Mouse (Mus musculus) cerebellum, postnatal 10 days (tissue): ENCODE data around the gene Myom1.
A peak's percentile ranks its signal among the peaks of the same experiment; 100 is the strongest.
"Not testable (repeated sequence)": the region's sequence is repeated elsewhere in the genome, so short reads cannot be mapped to it uniquely, and the experiment has no call there.

ENCODE experiments used
- DNase-seq, 2 experiments: peaks; one replicate each; pipeline ENCODE4 v3.0.0; 2021; ENCODE audit warnings: mixed read lengths in 2 of 2

Myom1 gene

DNA sequence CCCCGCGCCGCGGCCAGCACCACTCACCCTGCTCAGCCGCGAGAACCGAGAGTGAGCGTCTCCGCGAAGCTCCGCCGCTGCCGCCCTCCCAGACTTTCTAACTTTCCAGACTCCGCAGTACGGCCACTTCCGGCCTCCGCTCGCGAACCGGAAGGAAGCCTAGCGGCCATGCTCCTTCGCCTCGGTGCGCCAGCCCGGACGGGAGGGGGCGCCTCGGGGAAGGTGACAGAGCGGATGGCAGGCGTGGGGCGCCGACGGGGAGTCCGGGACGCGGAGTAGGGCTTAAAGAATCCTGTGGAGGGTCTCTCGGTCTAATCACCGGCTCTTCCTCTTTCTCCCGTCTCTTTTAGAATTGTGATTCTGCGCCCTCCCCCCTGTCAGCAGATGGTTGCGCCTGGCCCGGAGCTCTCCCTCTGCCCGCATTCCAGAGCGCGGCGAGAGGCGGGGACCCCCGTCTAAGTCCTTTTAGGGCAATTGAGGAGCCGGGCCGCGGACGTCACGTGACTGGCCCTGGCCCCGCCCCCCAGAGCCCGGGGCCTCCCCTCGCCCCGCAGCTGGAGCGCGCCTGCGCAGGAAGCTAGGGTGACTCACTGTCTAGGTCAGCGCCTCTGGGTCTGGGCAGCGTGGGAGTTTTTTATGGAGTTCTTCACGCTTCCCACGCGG lies at the start of gene Myom1:
Myom1 (plus strand) TSS at position 553 of the 663 bp plus-strand sequence.
- DNase-seq = peak; percentile 99

DNA sequence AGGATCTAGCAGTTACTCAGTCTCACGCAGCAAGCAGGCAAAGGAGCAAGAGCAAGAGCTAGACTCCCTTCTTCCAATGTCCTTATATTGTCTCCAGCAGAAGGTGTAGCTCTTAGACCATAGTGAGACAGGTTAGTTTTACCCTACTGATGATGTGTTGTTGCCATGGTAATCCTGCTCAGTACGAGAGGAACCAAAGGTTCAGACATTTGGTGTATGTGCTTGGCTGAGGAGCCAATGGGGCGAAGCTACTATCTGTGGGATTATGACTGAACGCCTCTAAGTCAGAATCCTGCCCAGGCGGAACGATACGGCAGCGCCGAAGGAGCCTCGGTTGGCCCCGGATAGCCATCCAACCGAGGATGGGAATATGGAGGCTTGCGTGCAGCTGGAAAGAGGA lies 38.9 kb upstream of the Myom1 start:
- DNase-seq = peak; percentile 76 to 80

DNA sequence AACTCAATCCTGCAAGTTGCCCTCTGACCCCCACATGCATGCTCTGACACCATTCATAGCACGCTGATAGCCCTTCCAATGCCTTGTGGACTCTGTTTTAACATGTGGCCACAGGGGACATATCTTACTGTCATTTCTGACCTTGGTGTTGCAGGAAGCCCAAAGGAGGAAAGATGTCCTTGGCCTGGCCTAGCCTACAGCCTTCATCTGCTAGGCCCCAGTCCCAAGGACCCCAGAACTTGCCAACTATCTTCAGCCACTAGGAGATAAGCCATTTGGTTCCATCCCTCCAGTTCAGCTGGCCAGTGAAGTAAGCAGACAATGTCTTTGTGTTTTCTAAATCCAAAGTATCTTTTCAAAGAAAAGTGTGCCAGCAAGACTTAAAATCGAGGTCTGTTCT lies 37.2 kb upstream of the Myom1 start:
- no peak for DNase-seq

DNA sequence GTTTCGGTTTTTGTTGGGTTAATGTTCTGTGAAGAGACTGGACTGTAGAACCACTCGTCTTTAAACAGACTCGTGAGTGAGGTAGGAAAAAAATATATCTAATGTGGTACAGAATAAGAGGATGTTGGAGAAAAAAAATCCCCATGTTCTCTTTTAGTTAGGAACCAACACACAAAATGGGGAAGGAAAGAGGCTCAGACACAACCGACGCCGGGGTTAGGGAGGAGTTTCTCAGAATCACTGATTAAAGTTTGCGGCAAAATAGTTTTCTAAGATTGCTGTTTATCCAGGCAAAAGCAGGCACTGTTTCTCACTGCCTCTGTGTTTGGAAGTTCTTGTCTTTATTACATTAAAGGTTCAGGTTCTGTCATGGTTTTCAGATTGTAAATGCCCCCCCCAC lies 36.3 kb upstream of the Myom1 start:
- DNase-seq = no peak

DNA sequence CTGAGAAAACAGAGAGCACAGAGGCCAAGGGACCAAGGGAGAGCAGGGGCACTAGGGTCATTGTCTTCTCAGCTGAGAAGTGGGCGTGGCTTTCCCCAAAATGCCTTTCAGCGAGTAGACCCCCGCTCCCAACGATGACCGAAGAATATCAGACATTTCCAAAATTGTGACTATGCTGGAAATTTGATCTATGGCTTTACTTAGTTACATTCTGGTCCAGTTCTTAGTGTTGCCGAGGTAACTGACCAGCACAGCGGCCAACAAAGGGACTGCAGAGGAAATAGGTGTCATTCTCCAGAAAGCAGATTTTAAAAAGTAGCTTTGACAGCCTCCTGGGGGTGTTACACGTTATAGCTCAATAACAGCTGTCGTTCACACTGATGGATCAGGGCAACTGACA lies 35.2 kb upstream of the Myom1 start:
- no peak for DNase-seq

DNA sequence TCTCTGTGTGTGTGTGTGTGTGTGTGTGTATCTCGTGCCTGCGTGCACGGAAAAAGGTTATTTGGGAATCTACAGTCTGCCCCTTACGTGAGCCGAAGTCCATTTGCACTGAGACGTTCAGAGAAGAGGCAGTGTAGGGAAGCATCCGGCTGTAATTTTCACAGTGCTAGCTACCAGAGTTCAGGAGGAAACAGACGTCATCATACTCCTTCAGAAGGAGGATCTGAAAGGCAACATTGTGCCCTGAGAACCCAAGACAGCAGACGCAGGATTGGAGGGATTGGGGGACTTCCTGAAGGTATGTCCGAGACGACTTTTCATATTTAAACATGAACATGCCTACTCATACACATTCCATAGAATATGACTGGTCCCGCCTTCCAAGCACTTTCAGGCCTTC lies 34.8 kb upstream of the Myom1 start:
- DNase-seq = no peak

DNA sequence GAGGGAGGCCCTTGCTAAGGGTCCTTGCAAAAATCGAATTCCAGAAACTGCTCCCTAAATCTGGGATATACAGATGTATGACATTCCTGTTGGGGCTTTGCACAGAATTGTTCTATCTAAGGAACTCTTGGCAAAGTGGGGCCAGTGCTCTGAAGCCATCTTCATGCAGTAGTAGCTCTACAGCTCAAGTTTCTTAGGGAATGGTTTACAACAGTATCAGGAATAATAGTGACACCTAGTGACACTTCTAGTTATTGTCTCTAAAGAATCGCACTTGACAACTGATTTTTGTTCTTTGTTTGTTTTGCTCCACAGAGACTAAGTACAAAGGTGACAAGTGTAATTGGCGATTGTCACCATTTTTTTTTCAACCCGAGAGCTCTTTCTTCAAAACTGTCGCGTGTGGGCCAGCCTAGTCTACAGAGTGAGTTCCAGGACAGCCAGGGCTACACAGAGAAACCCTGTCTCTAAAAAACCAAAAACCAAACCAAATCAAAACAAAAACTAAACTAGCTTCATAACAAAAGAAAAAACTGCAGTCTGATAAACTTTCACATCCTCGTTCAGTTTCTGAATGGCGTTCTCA lies 33.7 kb upstream of the Myom1 start:
- peak; percentile 23 to 63 for DNase-seq

DNA sequence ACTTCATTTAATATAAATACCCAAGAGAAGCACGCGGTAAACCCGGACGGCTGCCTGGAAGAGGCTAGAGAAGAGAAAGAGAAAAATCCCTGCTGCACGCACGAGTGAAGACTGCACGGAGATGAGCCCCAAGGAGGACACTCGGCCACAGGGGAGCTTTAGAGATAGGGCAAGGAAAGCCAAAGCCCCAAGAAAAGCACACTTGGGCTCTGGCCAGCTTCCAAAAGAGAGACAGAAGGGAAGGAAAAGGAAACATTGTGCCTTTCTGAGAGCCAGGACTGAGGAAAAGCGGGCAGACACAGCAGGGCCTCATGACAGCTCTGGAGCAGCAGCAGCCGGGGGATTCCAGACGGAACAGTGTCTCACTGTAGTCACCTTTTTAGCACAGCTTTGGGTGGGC lies 31.2 kb upstream of the Myom1 start:
- DNase-seq = peak; percentile 38 to 50

DNA sequence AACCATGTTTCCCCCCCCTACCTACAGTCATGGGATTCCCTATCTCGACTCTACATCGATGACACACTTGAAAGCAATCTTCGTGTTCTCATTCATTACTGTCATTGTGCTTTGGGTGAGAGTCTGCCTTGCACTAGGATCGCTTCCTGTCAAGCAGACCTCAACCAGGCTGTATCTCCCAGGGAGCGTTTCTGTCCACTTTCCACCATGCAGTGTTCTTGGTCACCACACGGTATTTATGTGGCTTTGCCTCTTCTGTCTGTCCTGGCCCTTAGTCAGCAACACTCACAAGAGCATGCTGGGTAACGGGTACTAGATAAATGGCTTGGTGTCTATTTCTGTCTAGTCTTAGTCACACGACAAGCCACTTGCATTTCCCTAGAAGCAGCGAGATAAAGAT lies 29.0 kb upstream of the Myom1 start:
- DNase-seq = no peak

DNA sequence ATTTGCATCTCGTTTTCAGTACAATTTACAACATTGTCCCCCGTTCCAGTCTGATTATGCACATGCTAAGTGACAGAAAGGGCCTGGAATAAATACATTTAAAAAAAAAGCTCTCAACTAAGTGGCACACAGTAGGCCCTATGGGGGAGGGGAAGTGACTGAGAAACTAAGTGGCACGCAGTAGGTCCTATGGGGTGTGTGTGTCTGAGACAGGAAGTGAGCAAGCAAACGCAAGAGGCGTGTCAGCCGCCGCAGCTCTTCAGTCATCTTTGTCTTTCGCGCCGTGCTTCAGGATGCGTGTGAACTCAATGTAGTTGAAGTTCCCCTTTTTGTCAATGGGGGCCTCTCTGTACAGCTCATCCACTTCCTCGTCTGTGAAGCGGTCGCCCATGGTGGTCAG lies 28.4 kb upstream of the Myom1 start:
- DNase-seq = not testable (repeated sequence)

DNA sequence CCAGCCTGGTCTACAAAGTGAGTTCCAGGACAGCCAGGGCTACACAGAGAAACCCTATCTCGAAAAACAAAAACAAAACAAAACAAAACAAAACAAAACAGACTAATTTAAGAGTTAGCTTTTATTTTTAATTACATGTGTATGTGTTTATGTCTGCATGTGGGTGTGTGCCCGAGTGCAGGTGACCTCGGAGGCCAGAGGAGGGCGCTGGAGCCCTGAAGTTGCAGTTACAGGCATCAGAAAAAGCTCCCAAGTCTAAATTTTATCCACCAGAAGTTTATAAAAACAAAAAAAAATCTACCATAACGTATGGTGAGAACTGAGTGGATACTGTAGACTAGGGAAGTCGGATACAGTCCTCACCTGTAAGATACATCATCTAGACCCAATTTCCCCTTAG lies 24.6 kb upstream of the Myom1 start:
- no peak for DNase-seq

DNA sequence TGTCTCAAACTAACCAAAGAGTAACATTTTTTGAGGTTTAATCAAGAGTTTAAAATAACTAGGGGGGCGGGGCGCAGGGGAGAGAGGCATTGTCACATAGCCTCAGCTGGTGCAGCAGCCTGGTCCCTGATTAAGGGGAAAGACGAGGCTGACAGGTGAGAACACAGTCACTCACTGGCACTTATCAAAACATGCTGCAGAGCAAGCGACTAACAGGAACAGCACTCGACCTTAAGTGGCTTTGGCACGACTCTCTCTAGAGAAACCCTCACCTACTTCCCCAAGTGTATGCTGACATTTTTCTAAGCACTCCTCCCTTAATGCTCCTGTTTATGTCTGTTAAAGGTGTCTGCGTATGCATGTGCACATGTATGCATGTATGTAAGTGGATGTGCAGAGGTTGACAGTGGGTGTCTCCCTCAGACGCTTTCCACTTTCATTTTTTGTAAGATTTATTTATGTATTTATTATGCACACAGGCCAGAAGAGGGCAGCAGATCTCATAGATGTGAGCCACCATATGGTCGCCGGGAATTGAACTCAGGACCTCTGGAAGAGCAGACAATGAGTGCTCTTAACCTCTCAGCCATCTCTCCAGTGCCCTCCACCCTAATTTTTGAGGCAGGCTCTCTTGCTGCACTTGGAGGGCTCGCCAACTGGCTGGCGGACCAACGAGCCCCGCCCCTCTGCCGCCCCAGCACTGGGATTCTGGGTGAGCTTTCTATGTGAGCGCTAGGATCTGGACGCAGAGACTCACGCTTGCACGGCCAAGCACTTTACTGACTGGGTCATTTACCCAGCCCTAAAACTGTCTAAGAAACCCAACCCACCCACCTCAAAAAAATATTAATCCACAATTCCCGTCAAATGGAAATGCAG lies 22.8 kb upstream of the Myom1 start:
- DNase-seq = no peak

DNA sequence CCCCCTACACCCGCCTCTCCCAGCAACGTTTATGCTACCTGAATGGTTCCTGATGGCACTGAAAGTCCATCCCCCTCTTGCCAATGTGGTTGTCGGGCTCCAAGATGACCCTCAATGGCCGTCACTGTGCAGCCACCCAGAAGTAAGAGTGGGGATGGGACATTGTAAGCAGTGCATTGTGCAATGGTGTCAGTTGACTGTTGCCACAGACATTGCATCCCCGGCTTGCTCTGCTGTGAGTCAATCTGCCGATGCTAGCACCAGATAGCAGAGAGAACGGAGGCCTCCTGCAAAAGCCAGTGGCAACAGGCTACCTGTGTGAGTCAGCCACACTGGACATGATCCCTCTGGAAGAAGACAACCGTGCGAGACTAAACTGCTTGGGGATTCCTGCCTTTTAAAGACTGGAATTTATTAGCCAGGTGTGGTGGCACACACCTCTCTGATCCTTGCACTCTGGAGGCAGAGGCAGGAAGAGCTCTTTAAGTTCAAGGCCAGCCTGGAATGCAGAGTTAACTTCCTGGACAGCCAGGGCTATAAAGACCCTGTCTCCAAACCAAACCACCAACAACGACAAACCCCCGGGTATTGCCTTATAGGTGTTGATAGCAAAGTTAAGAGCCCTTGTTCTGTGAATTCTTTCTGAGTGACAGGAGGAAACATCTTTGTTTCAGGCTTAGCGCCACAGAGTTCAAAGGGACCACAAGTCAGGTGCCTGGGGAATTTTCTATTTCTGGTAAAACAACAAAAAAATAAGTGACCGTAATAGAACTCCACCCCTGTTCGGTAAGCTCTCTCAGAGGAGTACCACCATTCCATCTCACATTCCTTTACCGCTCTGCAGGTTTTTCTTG lies 16.7 kb upstream of the Myom1 start:
- no peak for DNase-seq

DNA sequence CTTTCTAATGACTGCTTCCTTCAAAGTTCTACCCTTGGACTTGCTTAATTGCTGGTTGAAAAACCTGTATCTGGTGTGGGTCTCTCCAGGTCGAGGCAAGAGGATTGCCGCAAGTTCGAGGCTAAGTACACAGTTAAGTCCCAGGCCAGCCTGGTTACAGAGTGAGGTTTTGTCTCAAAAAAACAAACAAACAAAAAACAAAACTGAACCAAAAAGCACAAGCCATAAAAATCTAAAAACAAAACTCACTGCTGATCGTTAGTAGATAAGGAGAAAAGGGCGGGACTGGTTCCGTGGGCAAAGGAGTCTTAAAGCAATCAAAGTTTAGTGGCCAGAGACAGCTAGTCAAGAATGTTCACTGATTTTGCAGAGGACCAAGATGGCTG lies 16.1 kb upstream of the Myom1 start:
- no peak for DNase-seq

DNA sequence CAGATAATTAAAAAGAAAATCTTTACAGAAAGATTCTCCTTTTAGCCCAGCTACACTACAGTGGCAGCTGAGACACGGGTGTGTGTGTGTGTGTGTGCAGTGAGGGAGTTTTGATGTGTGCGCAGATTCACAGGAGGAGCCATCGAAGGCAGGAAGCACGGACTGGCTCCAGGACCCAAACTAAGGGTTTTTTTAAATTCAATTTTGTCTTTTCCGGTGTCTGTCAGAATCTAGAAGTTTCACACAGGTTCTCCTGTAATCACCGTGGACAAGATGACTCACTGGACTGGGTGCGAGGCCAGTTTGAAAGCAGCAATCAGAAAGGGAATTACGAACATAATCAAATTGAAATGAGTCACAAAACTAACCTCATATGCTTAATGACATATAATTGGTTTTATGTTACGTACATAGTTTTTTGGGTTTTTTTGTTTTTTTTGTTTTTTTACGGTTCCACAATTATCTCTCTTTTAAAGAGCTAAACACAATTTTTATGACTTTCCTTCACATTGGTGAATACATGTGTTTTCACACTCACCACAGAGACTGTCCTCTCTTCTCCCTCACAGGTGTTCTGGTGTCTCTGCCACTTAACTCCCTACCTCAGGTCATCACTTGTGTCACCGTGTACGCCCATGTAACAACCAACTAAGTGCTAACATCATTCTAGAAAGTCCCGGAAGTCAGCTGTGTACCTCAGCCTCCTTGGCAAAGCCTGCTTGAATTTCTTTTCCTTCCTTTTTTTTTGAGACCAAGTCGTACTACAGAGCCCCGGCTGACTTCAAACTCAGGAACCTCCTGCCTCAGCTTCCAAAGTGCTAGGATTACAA lies 15.4 kb upstream of the Myom1 start:
- no peak for DNase-seq

DNA sequence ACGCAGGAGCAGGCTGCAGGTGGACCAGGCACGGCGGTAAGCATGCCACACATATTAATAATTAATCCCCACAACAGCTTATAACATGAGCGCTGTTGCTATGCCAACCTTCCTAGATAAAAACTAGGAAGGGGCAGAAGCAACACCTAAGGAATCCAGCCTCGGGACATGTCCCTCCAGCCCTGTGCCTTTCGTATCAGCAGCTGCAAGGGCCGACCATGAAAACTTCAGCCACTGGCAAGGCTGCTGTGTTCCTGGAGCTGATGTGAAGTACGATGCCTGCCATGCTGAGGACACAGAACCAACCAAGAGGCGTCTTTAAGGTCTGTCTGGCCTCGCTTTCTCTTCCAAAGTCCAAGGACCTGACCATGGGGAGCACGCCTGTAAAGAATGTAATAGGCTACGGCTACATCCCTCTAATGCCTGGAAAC lies 14.1 kb upstream of the Myom1 start:
- no peak for DNase-seq

DNA sequence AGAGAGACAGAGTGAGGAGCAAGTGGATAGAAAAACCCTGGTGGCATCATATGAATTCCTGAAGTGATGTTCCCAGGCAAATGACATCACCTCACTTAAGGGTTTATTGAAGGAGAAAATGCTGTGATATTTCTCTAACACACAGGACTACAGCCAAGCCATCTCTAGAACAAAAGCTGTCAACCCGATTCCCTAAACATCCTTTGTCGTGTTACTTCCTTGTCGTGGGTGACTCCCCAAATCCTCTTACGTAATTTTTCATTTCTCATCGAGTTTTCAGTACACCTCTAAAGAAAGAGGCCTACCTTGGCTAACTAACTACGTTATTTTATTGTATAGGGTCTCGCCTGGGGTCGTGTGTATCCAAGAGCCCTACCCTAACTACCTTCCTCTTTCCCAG lies 13.0 kb upstream of the Myom1 start:
- DNase-seq = no peak

DNA sequence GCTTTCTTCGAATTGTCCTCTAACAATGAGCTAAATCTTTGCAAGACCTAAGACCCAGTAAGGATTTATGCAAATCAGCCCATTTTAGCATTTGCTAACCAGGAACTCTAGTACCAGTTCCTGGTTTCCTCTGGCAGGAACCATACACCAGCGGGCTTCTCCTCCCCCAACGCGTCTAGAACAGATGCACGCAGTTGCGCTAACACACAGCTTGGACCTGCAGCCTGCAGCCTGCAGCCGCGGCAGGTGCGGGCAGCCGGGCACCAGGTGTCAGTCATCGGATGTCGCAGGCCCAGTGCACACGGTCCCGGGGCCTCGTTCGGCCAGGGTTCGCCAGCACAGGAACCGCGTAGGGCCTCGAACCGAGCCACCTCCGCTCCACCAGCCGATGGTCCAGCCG lies 12.4 kb upstream of the Myom1 start:
- DNase-seq = no peak

DNA sequence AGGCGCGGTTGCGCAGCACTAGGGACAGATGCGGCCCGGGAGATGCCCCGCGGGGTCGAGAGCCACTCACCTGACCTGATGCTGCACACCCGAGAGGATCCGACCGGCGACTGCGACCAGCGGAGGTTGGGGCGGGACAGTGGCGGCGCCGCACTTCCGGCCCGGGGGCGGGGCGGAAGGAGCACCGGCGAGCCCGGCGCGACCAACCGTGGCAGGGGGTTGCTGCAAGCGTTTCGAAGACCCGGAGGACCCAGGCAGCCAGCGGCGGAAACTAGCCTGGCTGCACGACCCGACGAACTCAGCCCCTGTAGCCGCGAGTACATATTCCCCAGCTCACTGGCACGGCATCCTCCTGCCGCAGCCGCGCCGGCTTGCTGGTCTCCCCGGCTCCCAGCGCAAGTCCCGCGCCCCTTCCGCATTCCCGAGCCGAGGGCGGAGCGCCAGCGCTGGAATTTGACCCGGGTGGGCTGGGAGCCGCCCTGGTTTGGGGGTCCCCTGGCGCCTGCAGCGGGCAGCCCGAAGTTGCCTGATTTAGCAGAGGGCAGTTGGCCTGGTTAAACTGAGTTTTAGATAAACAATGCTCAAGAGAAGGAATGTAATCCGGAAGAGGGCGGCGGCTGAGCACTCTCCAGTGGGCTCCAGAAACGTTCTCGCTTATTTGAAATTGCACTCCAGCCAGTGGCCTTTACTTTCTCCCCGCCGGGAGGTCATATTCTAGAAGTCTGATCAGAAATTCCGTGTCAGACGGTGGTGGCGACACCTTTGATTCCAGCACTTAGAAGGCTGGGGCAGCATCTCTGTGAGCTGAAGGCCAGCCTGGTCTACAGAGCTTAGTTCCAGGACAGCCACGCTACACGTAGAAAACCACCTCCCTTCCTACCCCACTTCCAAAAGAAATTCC lies 11.8 kb upstream of the Myom1 start:
- DNase-seq = peak; percentile 92 to 93

DNA sequence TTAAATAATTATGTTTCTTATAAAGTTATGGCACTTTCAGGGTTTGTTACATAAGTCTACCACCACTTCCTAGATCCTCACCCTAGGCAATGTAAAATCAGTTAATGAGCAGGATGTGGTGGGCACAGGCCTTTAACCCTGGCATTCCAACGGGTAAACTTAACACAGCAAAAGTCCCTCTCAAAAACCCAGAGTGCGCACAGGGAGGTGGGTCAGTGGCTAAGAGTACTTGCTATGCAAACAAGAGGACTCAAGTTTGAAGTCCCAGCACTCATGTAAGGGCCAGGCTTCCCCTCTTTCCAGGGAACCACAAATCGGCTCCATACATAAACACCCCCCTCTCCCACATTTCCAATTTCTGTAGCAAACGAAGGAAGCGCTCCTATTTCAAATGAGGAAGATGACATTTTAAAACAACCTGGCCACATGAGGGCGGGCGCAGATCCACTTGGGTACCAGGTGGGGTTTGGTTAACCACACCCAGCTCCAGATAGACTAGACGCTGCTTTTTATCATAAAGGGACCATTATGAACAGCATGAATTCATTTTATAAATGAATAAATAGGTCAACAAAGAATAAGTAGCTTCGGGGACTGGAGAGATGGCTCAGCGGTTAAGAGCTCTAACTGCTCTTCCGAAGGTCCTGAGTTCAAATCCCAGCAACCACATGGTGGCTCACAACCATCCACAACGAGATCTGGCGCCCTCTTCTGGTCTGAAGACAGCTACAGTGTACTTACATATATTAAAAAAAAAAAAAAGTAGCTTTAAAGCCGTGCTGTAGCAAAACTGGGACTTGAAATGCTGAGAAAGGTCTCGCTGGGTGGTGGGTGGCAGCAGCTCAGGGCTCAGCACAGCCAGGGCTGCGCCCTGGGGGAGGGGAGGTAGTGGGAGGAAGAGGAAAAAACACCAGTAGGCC lies 10.5 kb upstream of the Myom1 start:
- peak; percentile 42 to 52 for DNase-seq
